Mouse (Mus musculus): Measurements from ENCODE around the gene Timm23.

DNA sequence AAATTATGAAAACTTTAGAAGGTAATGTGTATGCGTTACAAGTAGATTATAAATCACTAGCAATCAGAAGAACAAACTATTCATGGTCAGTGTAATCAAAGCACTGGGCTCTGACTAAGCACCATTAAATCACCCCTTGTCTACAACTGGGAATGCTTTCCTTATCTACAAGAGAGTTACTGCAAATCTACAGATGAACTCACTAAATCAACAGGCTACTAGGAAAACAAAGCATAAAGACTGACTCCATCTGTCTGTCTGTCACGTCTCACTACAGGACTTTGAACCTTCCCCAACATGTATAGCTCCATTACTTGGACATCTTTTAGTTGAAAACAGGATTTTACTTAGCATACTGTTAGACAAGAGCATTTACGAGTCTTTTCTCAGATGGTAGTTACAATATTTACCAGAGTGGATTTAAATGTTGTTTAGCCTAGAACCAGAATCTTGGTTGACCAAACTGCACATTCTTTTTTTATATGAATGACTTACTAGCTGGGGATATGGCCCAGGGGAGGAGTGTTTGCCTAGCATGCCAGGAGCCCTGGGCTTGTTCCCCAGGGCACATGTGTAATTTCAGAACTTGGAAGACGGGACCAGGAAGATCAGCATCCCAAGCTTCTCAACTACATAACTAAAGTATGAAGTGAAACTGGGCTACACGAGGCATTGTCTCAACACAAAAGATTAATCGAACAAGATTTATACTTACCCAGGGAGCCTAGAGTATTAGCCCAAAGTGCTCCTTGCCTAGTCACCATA is 10.9 kb downstream of the Timm23 start:
- TF ChIP-seq CTCF (IDR thresholded peaks at IDR 0.05; ENCODE audit: low read depth) (no peak), EP300 (optimal IDR thresholded peaks at IDR 0.05) (no peak)
